Mouse (Mus musculus) neural tube, embryonic 13.5 days (tissue): Measurements from ENCODE around the gene Crcp. TPM values are rescaled to one million over a fixed set of nuclear protein-coding genes. Genes with fewer than 3 reads are reported as not detected.

Experiments
- ATAC-seq: fragments of 200-750 bp; cut with Nextera tagmentation; 2 replicates; pipeline ENCODE4 v1.8.0; 2017; ENCODE audit warnings: low read depth, mild to moderate bottlenecking, moderate TSS enrichment, moderate library complexity
- H3K27ac ChIP-seq: fragments of 300-500 bp; sonication (generic); replicated peaks from 2 replicates; pipeline ENCODE4 v1.5.1; 2015; ENCODE audit warnings: moderate library complexity, mild to moderate bottlenecking, inconsistent platforms
- H3K27me3 ChIP-seq: fragments of 300-500 bp; sonication (generic); 2 replicates; pipeline ENCODE4 v1.6.1; 2015; ENCODE audit warnings: mild to moderate bottlenecking, inconsistent platforms
- H3K36me3 ChIP-seq: fragments of 300-500 bp; sonication (generic); 2 replicates; pipeline ENCODE4 v1.6.1; 2015; ENCODE audit warnings: mild to moderate bottlenecking, inconsistent platforms
- H3K4me1 ChIP-seq: fragments of 300-500 bp; sonication (generic); replicated peaks from 2 replicates; pipeline ENCODE4 v1.6.1; 2015; ENCODE audit warnings: inconsistent platforms
- H3K4me2 ChIP-seq: fragments of 300-500 bp; sonication (generic); 2 replicates; pipeline ENCODE4 v1.6.1; 2015; ENCODE audit warnings: inconsistent platforms, mild to moderate bottlenecking, moderate library complexity
- H3K4me3 ChIP-seq: fragments of 300-500 bp; sonication (generic); 2 replicates; pipeline ENCODE4 v1.5.1; 2015; ENCODE audit warnings: mild to moderate bottlenecking, inconsistent platforms
- H3K9ac ChIP-seq: fragments of 300-500 bp; sonication (generic); 2 replicates; pipeline ENCODE4 v1.6.1; 2015; ENCODE audit warnings: moderate library complexity, mild to moderate bottlenecking, inconsistent platforms
- H3K9me3 ChIP-seq: fragments of 300-500 bp; sonication (generic); 2 replicates; pipeline ENCODE4 v1.6.1; 2016; ENCODE audit warnings: inconsistent platforms
- WGBS: fragments of 180-500 bp; shearing (Covaris S2); methylation state at CpG from one replicate; pipeline ENCODE4 v1.1.7; 2015; 5-methylcytosine and 5-hydroxymethylcytosine counted together
- polyA plus RNA-seq: library from polyadenylated mRNA; unstranded; fragments of >200 nt; fragmentation: Nextera tagmentation; extraction: Ambion mirVana; gene quantifications from 2 replicates; pipeline ENCODE4 v1.2.1, GENCODE M21; 2015

The Crcp gene
- polyA plus RNA-seq, 1 experiment from 2014 or later = 80.1 TPM

DNA sequence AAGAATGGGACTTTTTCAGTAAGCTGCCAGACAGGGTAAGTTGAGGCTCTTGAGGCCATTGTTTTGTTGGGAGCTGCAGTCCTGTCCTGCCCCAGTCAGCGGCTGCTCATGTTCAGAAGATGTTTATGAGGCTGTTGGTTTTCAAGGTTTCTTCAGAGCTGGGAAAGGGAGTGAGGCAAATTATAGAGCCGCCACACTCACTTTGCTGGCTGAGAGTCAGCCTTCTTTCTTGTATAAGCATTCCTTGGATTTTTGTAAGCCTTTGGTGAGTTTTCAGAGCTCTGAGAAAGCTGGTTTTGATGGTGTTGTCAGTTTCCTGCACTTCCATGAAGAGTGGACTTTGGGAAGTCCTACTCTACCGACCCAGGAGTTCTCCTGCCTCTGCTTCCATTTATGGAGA lies 55.2 kb downstream of the Crcp start:
- ATAC-seq = no peak
- no peaks in the 10 kb centered on the region for H3K27me3 ChIP-seq
- H3K27ac ChIP-seq = no peak overlapping the region
- H3K36me3 ChIP-seq = peaks cover 12% of the 10 kb centered on the region
- no peak overlapping the region for H3K9ac ChIP-seq
- no peak overlapping the region for H3K4me2 ChIP-seq
- H3K9me3 ChIP-seq = no peaks in the 10 kb centered on the region
- H3K4me3 ChIP-seq = no peak overlapping the region
- WGBS = 91% methylated on average over 3 of the region's 3 CpGs
- H3K4me1 ChIP-seq = peaks cover 10% of the 10 kb centered on the region

DNA sequence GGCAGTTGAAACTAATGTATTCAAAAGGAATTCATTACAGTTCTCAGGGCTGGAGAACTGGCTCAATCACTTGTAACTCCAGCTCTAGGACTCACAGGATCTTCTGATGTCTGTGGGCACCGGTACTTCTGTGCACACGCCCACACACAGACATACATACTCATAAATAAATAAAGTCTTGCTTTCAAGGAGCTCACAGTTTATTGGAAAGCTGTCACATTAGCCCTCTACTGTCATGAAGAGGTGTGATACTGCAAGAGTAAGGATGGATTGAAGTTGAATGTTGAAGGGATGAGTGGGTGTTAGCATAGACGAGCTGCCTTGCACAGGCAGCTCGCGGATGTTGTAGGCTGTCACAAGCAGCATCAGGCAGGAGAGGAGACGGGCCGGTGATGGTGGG lies 58.9 kb downstream of the Crcp start:
- H3K9ac ChIP-seq = no peak overlapping the region
- no peak for ATAC-seq
- 94% methylated on average over 7 of the region's 7 CpGs for WGBS
- H3K4me1 ChIP-seq = no peaks in the 10 kb centered on the region
- no peaks in the 10 kb centered on the region for H3K27me3 ChIP-seq
- no peak overlapping the region for H3K4me3 ChIP-seq
- no peaks in the 10 kb centered on the region for H3K9me3 ChIP-seq
- no peak overlapping the region for H3K4me2 ChIP-seq
- H3K36me3 ChIP-seq = peaks cover 18% of the 10 kb centered on the region
- no peak overlapping the region for H3K27ac ChIP-seq

- Histone ChIP-seq H3K4me3 (no peak overlapping the region), H3K9ac (no peak overlapping the region), H3K27me3 (no peaks in the 10 kb centered on the region), H3K4me1 (no peaks in the 10 kb centered on the region), H3K36me3 (peaks cover 18% of the 10 kb centered on the region), H3K27ac (no peak overlapping the region), H3K9me3 (no peaks in the 10 kb centered on the region), H3K4me2 (no peak overlapping the region)
- ATAC-seq = no peak
- 91% methylated on average over 4 of the region's 4 CpGs for WGBS
Observed at GRCm38 (mm10) chr5:130088612-130089011, 59.5 kb downstream of the Crcp start.

DNA sequence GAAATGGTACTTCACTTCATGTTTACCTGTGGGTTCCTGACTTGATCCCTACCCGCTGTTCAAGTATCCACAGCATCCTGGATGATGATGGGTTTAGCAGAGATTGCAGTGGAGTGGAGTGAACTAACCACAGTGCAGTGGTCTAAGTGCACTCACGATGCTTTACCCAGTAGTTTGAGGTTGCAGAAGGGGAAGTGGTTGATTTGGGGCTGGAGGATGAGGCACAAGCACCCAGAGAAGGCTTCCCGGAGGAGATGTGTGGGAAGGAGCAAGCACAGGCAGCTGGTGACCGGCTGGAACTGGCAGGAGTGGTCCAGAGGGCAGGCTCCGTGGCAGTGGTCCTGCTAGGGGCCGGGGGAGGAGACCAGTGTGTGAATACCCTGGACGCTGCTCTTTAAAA lies 60.1 kb downstream of the Crcp start:
- no peak overlapping the region for H3K27ac ChIP-seq
- 79% methylated on average over 7 of the region's 7 CpGs for WGBS

DNA sequence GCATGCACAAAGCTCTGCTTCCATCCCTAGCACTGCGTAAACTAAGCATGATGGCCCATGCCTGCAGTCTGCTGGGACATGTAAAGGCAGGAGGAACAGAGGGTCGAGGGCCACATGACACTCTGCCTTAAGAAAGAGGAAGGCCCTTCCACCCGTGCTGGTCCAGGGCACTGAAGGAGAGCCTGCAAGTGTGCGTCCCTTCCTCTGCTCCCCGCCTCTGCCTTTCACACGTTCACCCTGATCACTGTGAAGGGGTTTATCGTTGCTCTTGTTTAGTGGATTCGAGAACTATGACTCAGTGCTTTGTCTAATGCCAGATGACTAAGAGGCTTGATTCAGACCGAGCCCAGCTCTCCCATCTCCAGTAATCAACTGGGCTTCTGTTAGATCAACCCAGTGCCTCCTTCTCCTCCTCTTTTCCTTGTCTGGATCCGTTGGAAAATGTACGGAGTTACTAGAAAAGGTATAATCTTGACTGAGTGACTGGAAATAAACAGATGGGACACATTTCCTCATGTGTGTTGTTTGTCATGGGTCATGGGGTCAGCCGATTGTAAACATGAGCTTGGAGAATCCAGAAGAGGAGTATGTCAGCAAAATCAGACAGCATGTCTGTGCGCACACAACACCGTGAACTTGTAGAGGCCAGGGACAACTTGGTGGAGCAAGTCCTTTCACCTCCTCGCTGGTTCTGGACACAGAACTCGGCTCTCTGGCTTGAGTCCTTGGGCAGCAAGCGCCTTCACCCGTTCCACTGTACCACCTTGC lies 60.7 kb downstream of the Crcp start:
- Histone ChIP-seq H3K4me2 (no peak overlapping the region), H3K9me3 (no peaks in the 10 kb centered on the region), H3K27me3 (no peaks in the 10 kb centered on the region), H3K9ac (no peak overlapping the region), H3K4me1 (no peaks in the 10 kb centered on the region), H3K27ac (no peak overlapping the region), H3K4me3 (no peak overlapping the region), H3K36me3 (peaks cover 18% of the 10 kb centered on the region)
- no peak for ATAC-seq
- WGBS = 90% methylated on average over 18 of the region's 18 CpGs

More for the DNA sequence above, 60.1 kb downstream of the Crcp start:
- ATAC-seq = no peak
- Histone ChIP-seq H3K27me3 (no peaks in the 10 kb centered on the region), H3K9me3 (no peaks in the 10 kb centered on the region), H3K4me1 (no peaks in the 10 kb centered on the region), H3K4me3 (no peak overlapping the region), H3K4me2 (no peak overlapping the region), H3K36me3 (peaks cover 18% of the 10 kb centered on the region), H3K9ac (no peak overlapping the region)

DNA sequence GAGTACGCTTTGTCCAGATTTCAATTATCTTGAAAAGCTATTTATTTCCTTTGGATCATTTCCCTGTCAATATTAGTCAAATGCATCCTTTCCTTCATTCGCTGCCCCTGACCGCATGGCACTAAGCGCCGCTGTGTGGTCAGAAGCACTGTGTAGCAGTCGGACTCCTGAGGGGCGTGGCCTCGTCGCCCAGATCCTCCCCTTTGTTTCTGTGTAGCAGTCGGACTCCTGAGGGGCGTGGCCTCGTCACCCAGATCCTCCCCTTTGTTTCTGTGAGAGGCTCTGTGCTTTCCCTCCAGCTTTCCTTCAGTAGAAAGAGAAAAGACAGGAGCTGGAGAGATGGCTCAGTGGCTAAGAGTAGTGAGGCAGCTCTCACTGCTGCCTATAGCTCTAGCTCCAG lies 67.7 kb downstream of the Crcp start:
- Histone ChIP-seq H3K4me1 (no peaks in the 10 kb centered on the region), H3K9ac (no peak overlapping the region), H3K27ac (no peak overlapping the region), H3K27me3 (no peaks in the 10 kb centered on the region), H3K9me3 (no peaks in the 10 kb centered on the region), H3K4me2 (no peak overlapping the region), H3K4me3 (no peak overlapping the region), H3K36me3 (peaks cover 6% of the 10 kb centered on the region)
- ATAC-seq = no peak
- WGBS = 56% methylated on average over 12 of the region's 12 CpGs

DNA sequence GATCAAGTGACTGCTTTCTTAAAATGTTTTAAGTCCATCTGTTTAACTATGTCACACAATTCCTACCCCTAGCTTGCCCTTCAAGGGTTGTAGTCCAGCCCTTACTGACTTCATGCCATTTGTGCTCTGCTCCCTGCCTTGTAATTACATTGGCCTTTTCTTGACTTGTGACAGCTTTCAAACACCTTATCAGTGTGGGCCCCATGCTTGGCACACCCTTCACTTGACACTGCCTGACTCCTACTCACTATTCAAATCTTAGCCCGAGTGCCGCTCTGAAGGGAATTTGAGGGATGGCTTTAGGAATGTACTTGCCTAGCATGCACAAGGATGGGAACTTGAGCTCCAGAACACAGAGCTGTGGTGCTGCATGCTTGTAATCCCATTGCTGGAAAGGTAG lies 68.7 kb downstream of the Crcp start:
- Histone ChIP-seq H3K36me3 (peaks cover 17% of the 10 kb centered on the region), H3K27ac (no peak overlapping the region)
- no peak for ATAC-seq

GRCm38 (mm10) chr5:130101724-130102123 lies 72.6 kb downstream of the Crcp start:
- H3K4me2 ChIP-seq = no peak overlapping the region
- no peak overlapping the region for H3K27ac ChIP-seq
- no peak overlapping the region for H3K4me3 ChIP-seq
- 97% methylated on average over 17 of the region's 17 CpGs for whole genome bisulfite sequencing
- peaks cover 36% of the 10 kb centered on the region for H3K36me3 ChIP-seq
- H3K4me1 ChIP-seq = no peaks in the 10 kb centered on the region
- H3K9ac ChIP-seq = no peak overlapping the region
- no peaks in the 10 kb centered on the region for H3K9me3 ChIP-seq
- H3K27me3 ChIP-seq = no peaks in the 10 kb centered on the region
- no peak for ATAC-seq

More for the DNA sequence above, 68.7 kb downstream of the Crcp start:
- Histone ChIP-seq H3K9ac (no peak overlapping the region), H3K27me3 (no peaks in the 10 kb centered on the region), H3K4me2 (no peak overlapping the region), H3K4me3 (no peak overlapping the region), H3K4me1 (no peaks in the 10 kb centered on the region), H3K9me3 (no peaks in the 10 kb centered on the region)
- WGBS = 88% methylated on average over 2 of the region's 2 CpGs

- no peaks in the 10 kb centered on the region for H3K27me3 ChIP-seq
- H3K27ac ChIP-seq = no peak overlapping the region
- H3K9me3 ChIP-seq = no peaks in the 10 kb centered on the region
- H3K4me2 ChIP-seq = no peak overlapping the region
- WGBS = 92% methylated on average over 3 of the region's 3 CpGs
- ATAC-seq = no peak
- H3K4me1 ChIP-seq = no peaks in the 10 kb centered on the region
- peaks cover 30% of the 10 kb centered on the region for H3K36me3 ChIP-seq
- H3K4me3 ChIP-seq = no peak overlapping the region
- no peak overlapping the region for H3K9ac ChIP-seq
Observed at GRCm38 (mm10) chr5:130109348-130109747, 80.3 kb downstream of the Crcp start.

Other genes starting within 250 kb of the Crcp start
- 30.9 and 35.2 TPM in 2 replicates for gene Psph, start 241.8 kb upstream of the Crcp start, polyA plus RNA-seq
- 37.9 and 45.8 TPM in 2 replicates for gene Sumf2, start 182.3 kb upstream of the Crcp start, polyA plus RNA-seq
- gene Chchd2, start 141.8 kb upstream of the Crcp start, polyA plus RNA-seq = 916 and 967 TPM in 2 replicates
- 12.9 and 13.3 TPM in 2 replicates for gene Zbed5, start 133.6 kb upstream of the Crcp start, polyA plus RNA-seq
- gene Phkg1, start 130.7 kb upstream of the Crcp start, polyA plus RNA-seq = 0.32 and 0.33 TPM in 2 replicates
- 4.9 and 6.1 TPM in 2 replicates for gene Nupr1l, start 120.8 kb upstream of the Crcp start, polyA plus RNA-seq
- 29.8 and 32.0 TPM in 2 replicates for gene Vkorc1l1, start 87.3 kb upstream of the Crcp start, polyA plus RNA-seq
- 30.9 and 33.3 TPM in 2 replicates for gene Gusb, start 26.2 kb upstream of the Crcp start, polyA plus RNA-seq
- gene Asl, start within 50 bp of the Crcp start, polyA plus RNA-seq = 40.3 and 44.4 TPM in 2 replicates
- gene Tpst1, start 44.0 kb downstream of the Crcp start, polyA plus RNA-seq = 56.7 and 59.0 TPM in 2 replicates
- gene Kctd7, start 115.6 kb downstream of the Crcp start, polyA plus RNA-seq = 15.1 and 16.7 TPM in 2 replicates
- gene Rabgef1, start 142.5 kb downstream of the Crcp start, polyA plus RNA-seq = 36.4 and 36.6 TPM in 2 replicates
- gene Tmem248, start 187.8 kb downstream of the Crcp start, polyA plus RNA-seq = 25.9 TPM in 2 replicates
- gene Sbds, start 226.2 kb downstream of the Crcp start, polyA plus RNA-seq = 64.1 and 66.3 TPM in 2 replicates
- gene Tyw1, start 226.3 kb downstream of the Crcp start, polyA plus RNA-seq = 23.2 and 27.0 TPM in 2 replicates